Mouse (Mus musculus) intestine, embryonic 15.5 days (tissue): ENCODE results near the gene March9. TPM values are rescaled to one million over a fixed set of nuclear protein-coding genes. Genes with fewer than 3 reads are reported as not detected.

Experiments used
- ATAC-seq: fragments of 200-750 bp; cut with Nextera tagmentation; 2 replicates; pipeline ENCODE4 v1.8.0; 2017; ENCODE audit warnings: moderate TSS enrichment, moderate library complexity
- H3K27ac ChIP-seq: fragments of 300-500 bp; sonication (generic); 2 replicates; pipeline ENCODE4 v1.5.1; 2015; ENCODE audit warnings: mild to moderate bottlenecking, inconsistent platforms
- H3K27me3 ChIP-seq: fragments of 300-500 bp; sonication (generic); replicated peaks from 2 replicates; pipeline ENCODE4 v1.6.1; 2015; ENCODE audit warnings: inconsistent platforms
- H3K36me3 ChIP-seq: fragments of 300-500 bp; sonication (generic); 2 replicates; pipeline ENCODE4 v1.6.1; 2015; ENCODE audit warnings: inconsistent platforms
- H3K4me1 ChIP-seq: fragments of 300-500 bp; sonication (generic); replicated peaks from 2 replicates; pipeline ENCODE4 v1.6.1; 2015; ENCODE audit warnings: inconsistent platforms
- H3K4me2 ChIP-seq: fragments of 300-500 bp; sonication (generic); replicated peaks from 2 replicates; pipeline ENCODE4 v1.6.1; 2015; ENCODE audit warnings: mild to moderate bottlenecking, inconsistent platforms
- H3K4me3 ChIP-seq: fragments of 300-500 bp; sonication (generic); replicated peaks from 2 replicates; pipeline ENCODE4 v1.5.1; 2015; ENCODE audit warnings: inconsistent platforms
- H3K9ac ChIP-seq: fragments of 300-500 bp; sonication (generic); 2 replicates; pipeline ENCODE4 v1.6.1; 2015; ENCODE audit warnings: inconsistent platforms
- H3K9me3 ChIP-seq: fragments of 300-500 bp; sonication (generic); 2 replicates; pipeline ENCODE4 v1.6.1; 2016; ENCODE audit warnings: inconsistent platforms
- WGBS: fragments of 180-500 bp; shearing (Covaris S2); methylation state at CpG from one replicate; pipeline ENCODE4 v1.1.7; 2015; 5-methylcytosine and 5-hydroxymethylcytosine counted together
- polyA plus RNA-seq: library from polyadenylated mRNA; unstranded; fragments of >200 nt; fragmentation: Nextera tagmentation; extraction: Ambion mirVana; gene quantifications from 2 replicates; pipeline ENCODE4 v1.2.1, GENCODE M21; 2015

The March9 gene
- polyA plus RNA-seq, 1 experiment from 2014 or later = 0.74 TPM

- no peaks in the 10 kb centered on the region for H3K9me3 ChIP-seq
- no peak overlapping the region for H3K27ac ChIP-seq
- no peaks in the 10 kb centered on the region for H3K36me3 ChIP-seq
- ATAC-seq = peak; percentile 61
- peaks cover 17% of the 10 kb centered on the region for H3K4me1 ChIP-seq
- peak overlapping the region; percentile 50 for H3K4me2 ChIP-seq
- no peak overlapping the region for H3K9ac ChIP-seq
- WGBS = 10% methylated on average over 51 of the region's 51 CpGs
- H3K4me3 ChIP-seq = peak overlapping the region; percentile 18
- peaks cover 57% of the 10 kb centered on the region for H3K27me3 ChIP-seq
These were observed 31.8 kb upstream of the March9 start for GRCm38 (mm10) chr10:127091507-127092396.

DNA sequence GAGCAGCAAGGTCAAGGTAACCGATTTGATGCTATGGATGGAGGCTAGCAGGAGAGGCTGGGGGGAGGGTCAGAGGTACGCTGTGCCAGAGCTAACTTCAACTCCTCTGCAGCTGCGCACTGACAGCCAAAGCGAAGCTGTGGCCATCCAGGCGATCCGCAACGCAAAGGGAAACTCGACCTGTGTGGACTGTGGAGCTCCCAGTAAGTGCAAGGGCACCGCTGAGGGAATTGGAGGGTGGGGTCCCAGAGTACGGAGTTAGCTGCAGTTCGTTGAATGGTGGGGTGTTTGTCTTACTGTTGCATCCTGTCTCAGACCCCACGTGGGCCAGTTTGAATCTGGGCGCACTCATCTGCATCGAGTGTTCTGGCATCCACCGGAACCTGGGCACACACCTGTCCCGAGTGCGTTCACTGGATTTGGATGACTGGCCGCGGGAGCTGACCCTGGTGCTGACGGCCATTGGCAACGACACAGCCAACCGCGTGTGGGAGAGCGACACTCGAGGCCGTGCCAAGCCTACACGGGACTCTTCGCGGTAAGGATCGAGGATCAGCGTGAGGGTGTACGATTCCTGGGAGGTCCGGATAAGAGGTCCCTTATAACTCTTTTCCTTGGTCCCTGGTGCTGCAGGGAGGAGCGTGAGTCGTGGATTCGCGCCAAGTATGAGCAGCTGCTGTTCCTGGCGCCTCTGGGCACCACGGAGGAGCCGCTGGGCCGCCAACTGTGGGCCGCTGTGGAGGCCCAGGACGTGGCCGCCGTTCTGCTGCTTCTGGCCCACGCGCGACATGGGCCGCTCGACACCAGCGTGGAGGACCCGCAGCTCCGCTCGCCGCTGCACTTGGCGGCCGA, 30.8 kb upstream of the March9 start:
- Histone ChIP-seq H3K9ac (no peak overlapping the region), H3K9me3 (no peaks in the 10 kb centered on the region), H3K27me3 (peaks cover 57% of the 10 kb centered on the region), H3K4me3 (peak overlapping the region; percentile 18), H3K27ac (no peak overlapping the region), H3K4me1 (peaks cover 17% of the 10 kb centered on the region), H3K4me2 (peak overlapping the region; percentile 50), H3K36me3 (no peaks in the 10 kb centered on the region)
- peak; percentile 23; the same call in 1 of the 2 replicates for ATAC-seq
- 11% methylated on average over 57 of the region's 57 CpGs for WGBS

- no peak overlapping the region for H3K4me2 ChIP-seq
- ATAC-seq = no peak
- H3K36me3 ChIP-seq = no peaks in the 10 kb centered on the region
- no peak overlapping the region for H3K9ac ChIP-seq
- H3K27me3 ChIP-seq = peaks cover 58% of the 10 kb centered on the region
- 63% methylated on average over 6 of the region's 6 CpGs for WGBS
- peaks cover 20% of the 10 kb centered on the region for H3K4me1 ChIP-seq
- H3K4me3 ChIP-seq = no peak overlapping the region
- H3K9me3 ChIP-seq = no peaks in the 10 kb centered on the region
- no peak overlapping the region for H3K27ac ChIP-seq
These were observed 25.6 kb upstream of the March9 start for GRCm38 (mm10) chr10:127085633-127086032.

- WGBS = 79% methylated on average over 9 of the region's 9 CpGs
- Histone ChIP-seq H3K9ac (no peak overlapping the region), H3K27me3 (peaks cover 58% of the 10 kb centered on the region), H3K9me3 (no peaks in the 10 kb centered on the region), H3K36me3 (no peaks in the 10 kb centered on the region), H3K4me3 (no peak overlapping the region), H3K4me2 (no peak overlapping the region), H3K27ac (no peak overlapping the region), H3K4me1 (peaks cover 23% of the 10 kb centered on the region)
- ATAC-seq = no peak
These were observed 25.1 kb upstream of the March9 start for GRCm38 (mm10) chr10:127085052-127085451.

GRCm38 (mm10) chr10:127083915-127084306, 23.9 kb upstream of the March9 start:
- no peak overlapping the region for H3K27ac ChIP-seq
- WGBS = 27% methylated on average over 5 of the region's 5 CpGs
- H3K4me3 ChIP-seq = no peak overlapping the region
- H3K4me2 ChIP-seq = no peak overlapping the region
- H3K27me3 ChIP-seq = peaks cover 58% of the 10 kb centered on the region
- H3K4me1 ChIP-seq = peaks cover 34% of the 10 kb centered on the region
- H3K9ac ChIP-seq = no peak overlapping the region
- ATAC-seq = no peak
- H3K36me3 ChIP-seq = no peaks in the 10 kb centered on the region
- H3K9me3 ChIP-seq = no peaks in the 10 kb centered on the region

GRCm38 (mm10) chr10:127083292-127083914, 23.4 kb upstream of the March9 start:
- no peak overlapping the region for H3K4me2 ChIP-seq
- 26% methylated on average over 8 of the region's 8 CpGs for WGBS
- H3K9me3 ChIP-seq = no peaks in the 10 kb centered on the region
- peaks cover 61% of the 10 kb centered on the region for H3K27me3 ChIP-seq
- H3K27ac ChIP-seq = no peak overlapping the region
- no peak overlapping the region for H3K9ac ChIP-seq
- no peaks in the 10 kb centered on the region for H3K36me3 ChIP-seq
- H3K4me1 ChIP-seq = peaks cover 34% of the 10 kb centered on the region
- ATAC-seq = no peak
- H3K4me3 ChIP-seq = no peak overlapping the region

- Histone ChIP-seq H3K27me3 (peaks cover 65% of the 10 kb centered on the region), H3K4me3 (no peak overlapping the region), H3K9me3 (no peaks in the 10 kb centered on the region)
These were observed 22.1 kb upstream of the March9 start for GRCm38 (mm10) chr10:127081996-127082620.

GRCm38 (mm10) chr10:127080901-127081780, 21.2 kb upstream of the March9 start:
- peaks cover 69% of the 10 kb centered on the region for H3K27me3 ChIP-seq
- H3K27ac ChIP-seq = no peak overlapping the region
- H3K36me3 ChIP-seq = no peaks in the 10 kb centered on the region
- H3K4me2 ChIP-seq = peak overlapping the region; percentile 92
- H3K9ac ChIP-seq = peak overlapping the region; percentile 14; the same call in 1 of the 2 replicates
- ATAC-seq = no peak
- peaks cover 34% of the 10 kb centered on the region for H3K4me1 ChIP-seq
- 5% methylated on average over 48 of the region's 48 CpGs for WGBS
- no peaks in the 10 kb centered on the region for H3K9me3 ChIP-seq
- peak overlapping the region; percentile 23 for H3K4me3 ChIP-seq

More at GRCm38 (mm10) chr10:127081996-127082620, 22.1 kb upstream of the March9 start:
- H3K36me3 ChIP-seq = no peaks in the 10 kb centered on the region
- peaks cover 34% of the 10 kb centered on the region for H3K4me1 ChIP-seq
- ATAC-seq = no peak
- H3K4me2 ChIP-seq = peak overlapping the region; percentile 92
- H3K27ac ChIP-seq = no peak overlapping the region
- WGBS = 28% methylated on average over 8 of the region's 8 CpGs
- H3K9ac ChIP-seq = no peak overlapping the region

- WGBS = 4% methylated on average over 70 of the region's 70 CpGs
- ATAC-seq = peak; percentile 9; the same call in 1 of the 2 replicates
- peaks cover 34% of the 10 kb centered on the region for H3K4me1 ChIP-seq
- no peaks in the 10 kb centered on the region for H3K36me3 ChIP-seq
- no peaks in the 10 kb centered on the region for H3K9me3 ChIP-seq
- H3K27ac ChIP-seq = no peak overlapping the region
- peak overlapping the region; percentile 92 for H3K4me2 ChIP-seq
- peaks cover 75% of the 10 kb centered on the region for H3K27me3 ChIP-seq
- peak overlapping the region; percentile 41 for H3K9ac ChIP-seq
- H3K4me3 ChIP-seq = peak overlapping the region; percentile 48
These were observed 19.8 kb upstream of the March9 start for GRCm38 (mm10) chr10:127079665-127080391.

GRCm38 (mm10) chr10:127078677-127079575, 18.9 kb upstream of the March9 start:
- ATAC-seq = peak; percentile 34; the same call in 1 of the 2 replicates
- 3% methylated on average over 39 of the region's 49 CpGs for WGBS

More at GRCm38 (mm10) chr10:127078677-127079575, 18.9 kb upstream of the March9 start:
- H3K9me3 ChIP-seq = no peaks in the 10 kb centered on the region
- no peaks in the 10 kb centered on the region for H3K36me3 ChIP-seq
- peaks cover 75% of the 10 kb centered on the region for H3K27me3 ChIP-seq
- H3K4me1 ChIP-seq = peaks cover 34% of the 10 kb centered on the region
- H3K27ac ChIP-seq = no peak overlapping the region
- H3K4me2 ChIP-seq = peak overlapping the region; percentile 92
- H3K4me3 ChIP-seq = peak overlapping the region; percentile 48
- H3K9ac ChIP-seq = peak overlapping the region; percentile 41
